Mouse (Mus musculus): ENCODE results near the gene Ttc7b.

- TF ChIP-seq MAX (IDR thresholded peaks at IDR 0.05; ENCODE audit: low read depth) = no peak
- no peak for TF ChIP-seq POLR2A (IDR thresholded peaks at IDR 0.05; ENCODE audit: insufficient read length, low read depth)
- TF ChIP-seq USF1 (IDR thresholded peaks at IDR 0.05; ENCODE audit: low read depth) = no peak
- no peak for TF ChIP-seq POLR2AphosphoS2 (IDR thresholded peaks at IDR 0.05; ENCODE audit: insufficient read length, low read depth)
- TF ChIP-seq CEBPB (IDR thresholded peaks at IDR 0.05; ENCODE audit: insufficient read depth, poor library complexity, severe bottlenecking) = no peak
- no peak for TF ChIP-seq REST (IDR thresholded peaks at IDR 0.05; ENCODE audit: insufficient read depth, insufficient read length)
- no peak for TF ChIP-seq MYOG (IDR thresholded peaks at IDR 0.05; ENCODE audit: control insufficient read depth in 1 of 3, insufficient read depth in 1 of 3, insufficient read length in 2 of 3, low read depth in 2 of 3)
- TF ChIP-seq SRF (IDR thresholded peaks at IDR 0.05; ENCODE audit: control insufficient read depth, insufficient read length, low read depth) = no peak
- no peak for TF ChIP-seq TCF12 (IDR thresholded peaks at IDR 0.05; ENCODE audit: insufficient read depth, poor library complexity, severe bottlenecking)
- no peak for TF ChIP-seq MYOD1 (IDR thresholded peaks at IDR 0.05; ENCODE audit: control insufficient read depth in 1 of 3, insufficient read length in 2 of 3, low read depth in 2 of 3)
- TF ChIP-seq E2F4 (IDR thresholded peaks at IDR 0.05; ENCODE audit: insufficient read depth) = no peak
- TF ChIP-seq TCF3 (IDR thresholded peaks at IDR 0.05; ENCODE audit: insufficient read length, low read depth) = no peak
Observed at GRCm38 (mm10) chr12:100477474-100477873, 43.2 kb downstream of the Ttc7b start.
